Mouse (Mus musculus): ENCODE data around the gene Dtd1.
"Not testable (repeated sequence)": the region's sequence is repeated elsewhere in the genome, so short reads cannot be mapped to it uniquely, and the experiment has no call there.

Dtd1 gene

GRCm38 (mm10) chr2:144599831-144600687 is at the start of gene Dtd1:
Gene Dtd1 (plus strand): TSS chr2:144599897.
- no peak for DNase-seq (ENCODE audit: extremely low spot score, low read depth, low spot score)

- peak; percentile 73 for DNase-seq (ENCODE audit: extremely low spot score, low read depth, low spot score)
Measured at GRCm38 (mm10) chr2:144550529-144550928, 49.2 kb upstream of the Dtd1 start, which contains the start of gene Rbbp9. Gene Rbbp9 (minus strand): TSS chr2:144550869.

- no peak for DNase-seq (ENCODE audit: extremely low spot score, low read depth, low spot score)
Measured at GRCm38 (mm10) chr2:144553905-144554304, 45.8 kb upstream of the Dtd1 start.

GRCm38 (mm10) chr2:144555286-144555819 is 44.3 kb upstream of the Dtd1 start:
- peak; percentile 12 for DNase-seq (ENCODE audit: extremely low spot score, low read depth, low spot score)

- DNase-seq (ENCODE audit: extremely low spot score, low read depth, low spot score), result peak; percentile 95
Measured at GRCm38 (mm10) chr2:144555820-144556552, 43.7 kb upstream of the Dtd1 start, which contains the start of gene Sec23b. Gene Sec23b (plus strand): TSS chr2:144556229.

GRCm38 (mm10) chr2:144588723-144589122 is 11.0 kb upstream of the Dtd1 start:
- DNase-seq (ENCODE audit: extremely low spot score, low read depth, low spot score), result no peak

GRCm38 (mm10) chr2:144593036-144593435 is 6.7 kb upstream of the Dtd1 start:
- not testable (repeated sequence) for DNase-seq (ENCODE audit: extremely low spot score, low read depth, low spot score)

GRCm38 (mm10) chr2:144593951-144594651 is 5.6 kb upstream of the Dtd1 start, which contains the start of gene Smim26:
Gene Smim26 (plus strand): TSS chr2:144594054.
- DNase-seq (ENCODE audit: extremely low spot score, low read depth, low spot score), result no peak

- DNase-seq (ENCODE audit: extremely low spot score, low read depth, low spot score), result no peak
Measured at GRCm38 (mm10) chr2:144598006-144598405, 1.7 kb upstream of the Dtd1 start.

- no peak for DNase-seq (ENCODE audit: extremely low spot score, low read depth, low spot score)
Measured at GRCm38 (mm10) chr2:144601576-144601975, 1.9 kb downstream of the Dtd1 start.

GRCm38 (mm10) chr2:144613956-144614355 is 14.3 kb downstream of the Dtd1 start:
- DNase-seq (ENCODE audit: extremely low spot score, low read depth, low spot score), result no peak

- DNase-seq (ENCODE audit: extremely low spot score, low read depth, low spot score), result no peak
Measured at GRCm38 (mm10) chr2:144617074-144617874, 17.6 kb downstream of the Dtd1 start.

GRCm38 (mm10) chr2:144621491-144621890 is 21.8 kb downstream of the Dtd1 start:
- no peak for DNase-seq (ENCODE audit: extremely low spot score, low read depth, low spot score)

- DNase-seq (ENCODE audit: extremely low spot score, low read depth, low spot score), result no peak
Measured at GRCm38 (mm10) chr2:144633551-144633950, 33.9 kb downstream of the Dtd1 start.

GRCm38 (mm10) chr2:144634231-144634630 is 34.5 kb downstream of the Dtd1 start:
- DNase-seq (ENCODE audit: extremely low spot score, low read depth, low spot score), result no peak

GRCm38 (mm10) chr2:144634729-144635128 is 35.0 kb downstream of the Dtd1 start:
- DNase-seq (ENCODE audit: extremely low spot score, low read depth, low spot score), result no peak

- peak; percentile 42 for DNase-seq (ENCODE audit: extremely low spot score, low read depth, low spot score)
Measured at GRCm38 (mm10) chr2:144635644-144636320, 36.1 kb downstream of the Dtd1 start.

- DNase-seq (ENCODE audit: extremely low spot score, low read depth, low spot score), result no peak
Measured at GRCm38 (mm10) chr2:144637204-144637603, 37.5 kb downstream of the Dtd1 start.

GRCm38 (mm10) chr2:144637671-144638395 is 38.1 kb downstream of the Dtd1 start:
- no peak for DNase-seq (ENCODE audit: extremely low spot score, low read depth, low spot score)
